Mouse (Mus musculus) lung, postnatal 0 days (tissue): ENCODE measurements around the gene Rgs10. TPM values are rescaled to one million over a fixed set of nuclear protein-coding genes. Genes with fewer than 3 reads are reported as not detected.

Source experiments
- ATAC-seq: fragments of 200-750 bp; cut with Nextera tagmentation; 2 replicates; pipeline ENCODE4 v1.8.0; 2017; ENCODE audit warnings: moderate library complexity
- DNase-seq: peaks from one replicate; pipeline ENCODE4 v3.0.0-alpha.2; 2016; ENCODE audit warnings: low spot score
- H3K27ac ChIP-seq: fragments of 300-500 bp; sonication (generic); 2 replicates; pipeline ENCODE4 v1.5.1; 2014; ENCODE audit warnings: antibody characterized with exemption, mild to moderate bottlenecking, low read length, mixed read lengths
- H3K27me3 ChIP-seq: fragments of 300-500 bp; sonication (generic); replicated peaks from 2 replicates; pipeline ENCODE4 v1.6.1; 2014; ENCODE audit warnings: low read length, mixed read lengths; ENCODE audit not compliant: insufficient read depth
- H3K36me3 ChIP-seq: fragments of 300-500 bp; sonication (generic); 2 replicates; pipeline ENCODE4 v1.6.1; 2014; ENCODE audit warnings: low read length, mixed read lengths; ENCODE audit not compliant: insufficient read depth
- H3K4me1 ChIP-seq: fragments of 300-500 bp; sonication (generic); 2 replicates; pipeline ENCODE4 v1.6.1; 2014; ENCODE audit warnings: antibody characterized with exemption, low read depth, low read length, mixed read lengths; ENCODE audit not compliant: insufficient read depth
- H3K4me2 ChIP-seq: fragments of 300-500 bp; sonication (generic); replicated peaks from 2 replicates; pipeline ENCODE4 v1.6.1; 2014; ENCODE audit warnings: low read depth, mild to moderate bottlenecking, low read length, moderate library complexity, mixed read lengths
- H3K4me3 ChIP-seq: fragments of 300-500 bp; sonication (generic); 2 replicates; pipeline ENCODE4 v1.5.1; 2014; ENCODE audit warnings: low read depth, low read length
- H3K9ac ChIP-seq: fragments of 300-500 bp; sonication (generic); replicated peaks from 2 replicates; pipeline ENCODE4 v1.6.1; 2014; ENCODE audit warnings: low read depth, mild to moderate bottlenecking
- H3K9me3 ChIP-seq: fragments of 300-500 bp; sonication (generic); 2 replicates; pipeline ENCODE4 v1.6.1; 2016; ENCODE audit warnings: low read length, mixed read lengths
- CTCF ChIP-seq: IDR thresholded peaks from 2 replicates; pipeline ENCODE4 v1.5.1; 2016; ENCODE audit warnings: antibody characterized with exemption, mild to moderate bottlenecking
- EP300 ChIP-seq: IDR thresholded peaks from 2 replicates; pipeline ENCODE4 v1.6.1; 2016; ENCODE audit warnings: antibody characterized with exemption, mild to moderate bottlenecking, control low read depth
- WGBS: fragments of 180-500 bp; shearing (Covaris S2); extraction: QIAGEN DNeasy Blood & Tissue Kit; methylation state at CpG from one replicate; pipeline ENCODE4 v1.1.7; 2014; 5-methylcytosine and 5-hydroxymethylcytosine counted together
- polyA plus RNA-seq: library from polyadenylated mRNA; unstranded; fragments of >200 nt; fragmentation: Nextera tagmentation; extraction: Ambion mirVana; gene quantifications from 2 replicates; pipeline ENCODE4 v1.2.1, GENCODE M21; 2015

Gene Rgs10
- polyA plus RNA-seq, 1 experiment from 2014 or later = 43.1 TPM

- 61% methylated on average over 9 of the region's 9 CpGs for WGBS
- DNase-seq = peak; percentile 75
These were observed 61.4 kb downstream of the Rgs10 start for GRCm38 (mm10) chr7:128356868-128357755.

DNA sequence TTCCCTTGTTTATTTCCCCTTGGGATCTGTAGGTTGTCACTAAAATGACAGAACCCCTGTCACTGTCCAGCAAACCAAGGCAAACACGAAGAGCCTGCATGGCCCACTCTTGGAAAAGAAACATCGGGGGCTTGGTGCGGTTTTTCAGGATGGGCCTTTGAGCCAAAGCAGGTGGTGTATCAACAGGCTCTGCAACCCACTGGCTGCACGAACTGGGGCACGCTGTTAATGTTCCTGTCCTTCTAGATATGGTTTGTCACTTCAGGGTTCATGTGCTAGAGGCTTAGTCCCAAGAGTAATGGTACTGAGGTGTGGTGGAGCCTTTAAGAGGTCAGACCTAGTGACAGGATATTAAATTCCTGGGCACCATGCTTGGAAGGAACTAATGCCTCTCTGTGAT is 63.1 kb downstream of the Rgs10 start:
- no peak for DNase-seq
- 80% methylated on average over 5 of the region's 5 CpGs for WGBS

More at GRCm38 (mm10) chr7:128356868-128357755, 61.4 kb downstream of the Rgs10 start:
- no peak overlapping the region for H3K4me3 ChIP-seq
- H3K27me3 ChIP-seq = no peaks in the 10 kb centered on the region
- no peaks in the 10 kb centered on the region for H3K4me1 ChIP-seq
- no peak overlapping the region for H3K4me2 ChIP-seq
- TF ChIP-seq EP300 = no peak
- peak; percentile 76 for TF ChIP-seq CTCF
- ATAC-seq = peak; percentile 57
- no peaks in the 10 kb centered on the region for H3K9me3 ChIP-seq
- no peak overlapping the region for H3K27ac ChIP-seq
- no peaks in the 10 kb centered on the region for H3K36me3 ChIP-seq
- H3K9ac ChIP-seq = no peak overlapping the region

DNA sequence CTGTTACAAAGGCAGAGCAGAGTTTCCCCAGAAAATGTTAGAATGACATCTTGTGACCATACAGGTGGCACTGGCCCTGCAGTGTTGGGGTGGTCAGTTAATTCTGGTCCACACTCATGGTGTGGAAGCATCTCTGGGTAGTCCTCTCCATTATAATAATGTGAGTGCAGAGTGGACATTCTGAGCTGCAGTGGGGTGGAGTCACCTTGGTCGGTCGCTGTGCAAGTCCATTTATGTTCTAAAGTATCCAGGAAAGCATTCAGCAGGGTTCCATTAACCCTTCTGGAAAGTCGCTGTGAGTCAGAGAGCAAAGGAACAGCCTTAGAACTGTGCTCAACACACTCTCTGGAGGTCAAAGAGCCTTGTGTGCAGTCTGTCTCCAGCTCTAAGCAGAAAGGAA is 65.8 kb downstream of the Rgs10 start:
- no peak overlapping the region for H3K27ac ChIP-seq
- ATAC-seq (no peak), DNase-seq (no peak)
- no peaks in the 10 kb centered on the region for H3K27me3 ChIP-seq
- TF ChIP-seq CTCF = no peak
- no peak for TF ChIP-seq EP300
- no peaks in the 10 kb centered on the region for H3K36me3 ChIP-seq
- H3K9me3 ChIP-seq = no peaks in the 10 kb centered on the region
- H3K4me3 ChIP-seq = no peak overlapping the region
- H3K4me1 ChIP-seq = no peaks in the 10 kb centered on the region
- H3K9ac ChIP-seq = no peak overlapping the region
- WGBS = 67% methylated on average over 3 of the region's 3 CpGs
- H3K4me2 ChIP-seq = no peak overlapping the region

More for the DNA sequence above, 63.1 kb downstream of the Rgs10 start:
- Histone ChIP-seq H3K4me1 (no peaks in the 10 kb centered on the region), H3K4me2 (no peak overlapping the region), H3K9me3 (no peaks in the 10 kb centered on the region), H3K27me3 (no peaks in the 10 kb centered on the region), H3K27ac (no peak overlapping the region), H3K4me3 (no peak overlapping the region), H3K9ac (no peak overlapping the region), H3K36me3 (no peaks in the 10 kb centered on the region)
- ATAC-seq = no peak
- no peak for TF ChIP-seq CTCF

GRCm38 (mm10) chr7:128351176-128351575 is 67.4 kb downstream of the Rgs10 start:
- no peak overlapping the region for H3K4me3 ChIP-seq
- no peaks in the 10 kb centered on the region for H3K4me1 ChIP-seq
- WGBS = 61% methylated on average over 3 of the region's 5 CpGs
- H3K27ac ChIP-seq = no peak overlapping the region
- TF ChIP-seq CTCF (no peak), EP300 (no peak)
- no peak overlapping the region for H3K9ac ChIP-seq
- H3K4me2 ChIP-seq = no peak overlapping the region
- no peak for DNase-seq
- H3K36me3 ChIP-seq = no peaks in the 10 kb centered on the region
- H3K27me3 ChIP-seq = no peaks in the 10 kb centered on the region
- ATAC-seq = no peak
- H3K9me3 ChIP-seq = no peaks in the 10 kb centered on the region

- WGBS = 67% methylated on average over 7 of the region's 7 CpGs
- H3K9me3 ChIP-seq = no peaks in the 10 kb centered on the region
- no peak overlapping the region for H3K4me3 ChIP-seq
- TF ChIP-seq CTCF = no peak
- no peak for TF ChIP-seq EP300
- H3K4me2 ChIP-seq = no peak overlapping the region
- H3K4me1 ChIP-seq = no peaks in the 10 kb centered on the region
- ATAC-seq = no peak
- no peaks in the 10 kb centered on the region for H3K36me3 ChIP-seq
- H3K27me3 ChIP-seq = no peaks in the 10 kb centered on the region
- no peak for DNase-seq
- H3K9ac ChIP-seq = no peak overlapping the region
- H3K27ac ChIP-seq = no peak overlapping the region
These were observed 68.2 kb downstream of the Rgs10 start for GRCm38 (mm10) chr7:128350316-128350715.

DNA sequence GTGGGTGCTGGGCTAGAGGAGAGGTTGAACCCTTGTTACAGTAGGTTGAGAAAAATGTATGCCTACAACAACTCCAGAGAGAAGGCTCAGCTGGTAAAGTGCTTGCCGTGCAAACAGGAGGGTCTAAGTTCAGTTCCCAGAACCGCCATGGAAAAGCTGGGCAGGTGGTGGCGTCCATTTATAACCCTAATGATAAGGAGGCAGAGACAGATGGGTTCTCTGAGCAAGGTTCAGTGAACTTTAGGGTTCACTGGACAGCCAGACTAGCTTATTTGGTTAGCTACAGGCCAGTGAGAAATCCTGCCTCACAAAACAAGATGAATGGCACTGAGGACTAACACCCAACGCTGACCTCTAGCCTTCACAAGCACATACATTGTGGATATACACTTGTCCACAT is 68.8 kb downstream of the Rgs10 start:
- ATAC-seq (no peak), DNase-seq (no peak)
- WGBS = 69% methylated on average over 4 of the region's 4 CpGs

More for the DNA sequence above, 68.8 kb downstream of the Rgs10 start:
- no peak for TF ChIP-seq CTCF
- TF ChIP-seq EP300 = no peak
- Histone ChIP-seq H3K27ac (no peak overlapping the region), H3K36me3 (no peaks in the 10 kb centered on the region), H3K4me2 (no peak overlapping the region), H3K9ac (no peak overlapping the region), H3K4me1 (no peaks in the 10 kb centered on the region), H3K9me3 (no peaks in the 10 kb centered on the region), H3K4me3 (no peak overlapping the region), H3K27me3 (no peaks in the 10 kb centered on the region)
